Mouse (Mus musculus) thymus, postnatal 10 days (tissue): ENCODE measurements around the gene Sh3gl2.
A peak's percentile ranks its signal among the peaks of the same experiment; 100 is the strongest.

Source experiments
- DNase-seq, 2 experiments: peaks; one replicate each; pipeline ENCODE4 v3.0.0; 2021; ENCODE audit warnings: low spot score in 2 of 2

Gene Sh3gl2

DNA sequence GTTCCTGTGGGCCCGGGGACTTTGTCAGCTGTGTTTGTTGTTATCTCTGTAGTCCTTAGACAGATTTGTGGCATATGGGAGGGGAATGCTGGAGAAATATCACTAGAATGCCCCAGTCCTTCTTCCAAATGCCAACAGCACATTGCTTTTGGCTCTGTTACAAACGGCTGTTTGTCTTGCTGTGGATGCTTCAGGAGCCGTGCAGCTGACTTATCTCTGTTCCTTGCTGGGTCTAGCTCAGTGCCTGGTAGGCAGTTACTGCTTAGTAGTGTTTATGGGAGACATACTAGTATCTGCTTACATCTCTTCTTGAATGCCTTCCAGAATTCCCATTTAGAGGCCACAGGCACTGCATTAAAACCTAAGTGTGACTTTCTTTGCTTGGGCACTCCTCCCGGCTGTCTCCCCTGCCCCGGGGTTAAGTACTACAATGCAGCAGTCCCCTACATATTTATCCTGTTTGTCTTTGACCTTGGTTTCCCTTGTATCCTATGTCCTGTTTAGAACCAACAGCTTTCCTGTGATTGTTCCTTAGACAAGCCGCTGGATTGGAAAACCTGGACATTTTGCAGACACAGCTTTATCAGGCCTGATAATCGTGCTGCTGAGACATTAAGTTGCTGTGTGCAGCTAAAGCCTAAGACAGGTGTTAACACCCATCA, 101.1 kb downstream of the Sh3gl2 start:
- DNase-seq = no peak

DNA sequence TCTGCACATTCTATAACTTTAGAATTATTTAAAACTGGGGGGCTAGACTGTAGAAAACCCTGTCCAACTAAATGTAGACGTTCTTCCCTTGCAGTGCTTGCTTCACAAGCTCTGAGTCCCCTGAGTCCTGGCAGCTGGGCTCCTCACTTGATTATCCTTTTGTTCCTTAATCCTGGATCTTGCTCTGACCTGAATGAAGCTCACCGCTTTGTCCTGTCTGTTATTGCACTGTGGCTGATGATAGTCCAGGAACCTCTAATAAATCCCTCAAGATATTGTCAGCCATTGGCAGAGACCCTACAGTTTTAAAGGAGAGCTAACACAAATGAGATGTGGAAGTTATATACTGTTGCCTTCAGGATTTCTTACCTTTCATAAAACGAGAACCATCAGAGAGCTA, 114.2 kb downstream of the Sh3gl2 start:
- DNase-seq = no peak

DNA sequence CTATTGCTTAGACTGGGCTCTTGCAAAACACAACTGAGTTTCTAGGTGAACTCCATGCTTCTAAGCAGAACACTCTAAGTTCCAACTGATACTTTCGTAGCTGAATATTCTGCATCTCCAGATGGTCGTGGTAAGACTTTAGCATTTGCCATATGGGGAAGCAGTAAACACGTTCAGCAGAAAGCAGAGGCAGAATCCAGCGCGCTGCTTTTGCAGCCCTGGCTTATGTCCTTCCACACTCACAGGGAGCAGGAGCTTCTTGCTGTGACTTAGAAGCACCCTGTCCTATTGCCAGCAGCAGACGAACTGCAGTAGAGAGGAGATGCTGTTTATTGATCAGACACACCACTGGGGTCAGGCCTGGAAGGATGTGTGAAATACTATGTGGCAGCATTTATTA, 120.5 kb downstream of the Sh3gl2 start:
- no peak for DNase-seq

DNA sequence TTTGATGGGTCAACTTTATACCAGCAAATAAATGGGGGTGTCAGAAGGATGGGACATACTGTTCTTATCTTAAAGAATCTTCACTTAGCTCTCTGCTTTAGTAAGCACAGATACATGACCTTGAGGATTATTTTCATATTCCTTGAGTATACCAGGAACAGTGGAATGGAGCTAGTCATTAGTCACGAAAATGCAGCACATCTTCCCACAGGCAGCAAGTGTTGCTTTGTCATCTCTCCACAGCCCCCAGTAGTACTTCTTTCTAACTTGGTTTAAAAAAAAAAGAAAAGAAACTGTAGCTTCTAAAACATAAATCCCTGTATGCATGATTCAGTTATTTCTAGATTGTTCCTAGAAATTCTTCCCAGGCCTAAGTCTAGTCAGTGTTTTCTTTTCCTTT, 121.1 kb downstream of the Sh3gl2 start:
- DNase-seq = no peak

DNA sequence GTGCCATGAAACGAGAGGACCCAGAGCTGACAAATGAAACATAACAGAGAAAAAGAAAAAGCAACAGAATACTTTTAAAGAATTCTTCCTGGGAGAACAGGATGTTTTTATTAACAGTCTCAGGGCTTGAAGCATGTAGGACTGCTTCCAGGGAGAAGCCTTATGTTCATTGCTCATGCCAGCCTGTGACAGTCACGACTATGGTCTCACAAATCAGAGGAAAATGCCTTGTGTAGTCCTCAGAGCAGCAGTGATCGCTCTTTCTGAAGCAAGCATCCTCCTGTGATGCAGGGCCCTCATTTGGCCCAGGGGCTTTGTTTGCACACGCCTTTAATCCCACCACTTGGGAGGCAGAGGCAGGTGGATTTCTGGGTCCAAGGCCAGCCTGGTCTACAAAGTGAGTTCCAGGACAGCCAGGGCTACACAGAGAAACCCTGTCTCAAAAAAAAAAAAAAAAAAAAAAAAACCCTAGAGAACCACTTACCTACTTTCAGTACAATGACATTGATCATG, 129.8 kb downstream of the Sh3gl2 start:
- no peak for DNase-seq

DNA sequence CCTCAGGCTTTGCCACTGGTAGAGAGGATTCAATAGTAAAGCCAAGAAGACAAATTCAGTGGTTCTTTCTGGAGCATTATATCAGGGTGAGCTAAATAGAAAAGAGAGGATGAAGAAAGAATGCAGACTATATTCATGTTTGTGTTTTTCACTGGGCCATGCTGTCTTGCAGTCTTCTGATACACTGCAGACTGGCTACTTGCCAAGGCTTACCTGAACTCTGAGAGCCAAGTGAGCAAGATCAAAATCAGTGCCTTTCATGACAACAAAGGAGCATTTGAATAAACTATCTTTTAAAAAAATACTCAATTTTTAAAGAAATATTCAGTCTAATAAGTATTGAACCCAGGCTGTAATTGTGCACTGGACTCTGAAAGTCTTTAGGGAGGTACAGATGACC, 131.4 kb downstream of the Sh3gl2 start:
- no peak for DNase-seq

DNA sequence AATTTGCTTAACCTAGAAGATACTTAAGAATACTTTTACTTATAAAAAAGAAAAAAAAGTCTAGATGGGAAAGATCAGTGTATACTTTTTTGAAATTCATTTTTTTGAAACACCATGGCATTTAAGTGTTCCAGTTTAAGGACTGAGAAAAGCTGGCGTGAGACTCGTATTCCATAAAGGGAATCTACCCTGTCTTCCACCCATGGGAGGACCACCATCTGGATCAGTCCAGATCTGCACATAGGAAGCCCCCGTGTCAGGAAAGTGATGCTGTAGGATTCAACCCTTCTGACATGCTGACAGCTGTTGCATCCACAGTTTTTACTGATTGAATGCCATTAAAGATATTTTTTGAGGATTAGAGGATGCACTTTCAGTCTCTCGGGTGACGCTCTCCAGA, 134.2 kb downstream of the Sh3gl2 start:
- DNase-seq = no peak

DNA sequence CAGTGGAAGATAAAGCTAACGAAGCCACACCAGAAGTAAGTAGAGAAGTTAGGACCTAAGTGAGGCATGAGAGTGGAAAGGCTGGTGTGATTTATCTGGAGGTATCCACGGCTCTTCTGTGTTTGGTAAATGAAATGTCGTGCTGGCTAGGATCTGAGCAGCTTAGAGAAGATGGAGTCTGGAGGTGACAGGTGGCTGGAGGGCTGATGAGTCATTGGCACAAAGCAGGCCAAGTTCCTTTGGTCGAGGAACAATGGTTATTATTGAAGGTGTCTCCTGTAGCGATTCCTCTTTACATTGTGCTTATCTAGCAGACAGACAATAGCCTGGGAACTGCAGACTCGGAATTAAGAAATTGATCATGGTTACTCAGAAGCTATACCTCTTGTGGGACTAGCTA, 135.8 kb downstream of the Sh3gl2 start:
- DNase-seq = no peak

DNA sequence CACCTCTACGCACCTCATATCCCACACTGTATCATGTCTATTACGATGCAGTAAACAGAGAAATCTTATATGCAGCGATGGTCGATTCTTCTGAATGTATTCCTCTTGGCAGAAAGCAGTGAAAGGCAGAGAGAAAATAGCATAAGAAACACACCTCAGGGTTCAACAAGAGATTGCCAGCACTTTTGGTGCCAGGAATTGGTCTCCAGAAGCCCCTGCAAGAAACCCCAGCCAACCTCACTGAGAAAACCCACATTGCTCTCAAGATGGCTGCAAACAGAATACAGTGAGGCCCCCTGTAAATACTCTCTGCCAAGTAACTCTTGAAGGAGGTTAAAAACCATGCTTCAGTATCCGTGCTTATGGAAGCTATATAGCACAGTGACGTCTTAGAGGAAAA, 141.0 kb downstream of the Sh3gl2 start:
- DNase-seq = no peak

DNA sequence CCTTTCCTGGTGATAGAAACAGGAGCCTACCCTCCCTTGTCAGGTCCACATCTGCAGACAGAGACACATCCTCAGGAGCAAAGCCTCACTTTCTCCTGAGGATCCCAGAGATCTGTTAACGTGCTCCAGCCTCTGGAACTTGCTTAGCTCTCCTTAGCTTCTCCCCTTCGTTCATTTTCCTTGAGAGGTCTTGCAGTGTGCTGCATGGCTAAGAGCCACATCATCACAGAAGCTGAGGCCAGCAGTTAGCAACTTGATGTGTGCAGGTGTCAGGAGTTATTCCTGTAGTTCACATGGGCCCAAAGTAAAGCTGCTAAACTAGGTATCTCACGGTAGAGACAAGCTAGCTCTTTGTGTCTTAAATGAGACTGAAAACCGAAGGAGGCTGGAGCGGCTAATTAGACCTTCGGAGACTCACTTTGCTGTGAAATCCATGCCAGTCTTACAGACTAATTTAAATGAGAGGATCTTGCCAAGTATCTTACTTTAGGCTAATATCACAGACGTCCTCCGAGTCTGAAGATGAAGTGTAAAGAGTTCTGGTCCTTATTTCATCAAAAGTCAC, 143.2 kb downstream of the Sh3gl2 start:
- DNase-seq = no peak

DNA sequence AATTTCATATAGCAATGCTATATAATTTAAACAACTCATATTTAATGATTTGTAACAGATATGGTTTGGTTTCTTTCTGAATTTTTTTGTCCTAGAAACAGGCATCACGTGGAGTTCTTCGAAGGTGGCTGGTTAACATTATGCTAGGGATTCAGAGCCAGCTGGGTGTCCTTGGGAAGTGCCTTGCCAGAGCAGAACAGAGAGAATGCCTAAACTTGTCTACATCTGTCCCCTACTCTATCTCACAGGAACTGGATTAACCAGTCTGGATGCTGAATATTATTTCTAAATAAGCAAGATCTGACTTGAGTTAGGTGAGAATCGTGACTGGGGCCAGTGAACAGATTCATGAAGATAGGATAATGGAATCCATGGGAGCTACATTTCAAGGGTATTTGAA, 157.7 kb downstream of the Sh3gl2 start:
- no peak for DNase-seq

DNA sequence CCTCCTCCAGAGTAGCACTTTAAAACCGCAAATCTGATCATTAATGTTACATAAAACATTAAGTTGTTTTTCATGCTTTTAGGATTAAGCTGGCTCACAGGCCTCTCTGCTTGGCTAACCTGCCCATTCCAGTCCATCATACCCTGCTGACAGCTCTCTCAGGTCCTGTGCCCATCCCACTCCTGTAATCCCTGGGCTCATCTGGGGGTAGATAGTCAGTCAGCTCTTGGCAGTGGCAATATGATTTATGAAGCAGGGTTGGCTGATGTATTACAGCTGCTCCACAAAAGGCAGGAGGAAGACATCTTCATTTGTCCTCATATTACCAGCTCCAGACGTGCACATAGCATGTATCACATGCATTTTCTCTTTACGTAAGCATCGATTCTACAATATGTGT, 158.3 kb downstream of the Sh3gl2 start:
- DNase-seq = no peak

DNA sequence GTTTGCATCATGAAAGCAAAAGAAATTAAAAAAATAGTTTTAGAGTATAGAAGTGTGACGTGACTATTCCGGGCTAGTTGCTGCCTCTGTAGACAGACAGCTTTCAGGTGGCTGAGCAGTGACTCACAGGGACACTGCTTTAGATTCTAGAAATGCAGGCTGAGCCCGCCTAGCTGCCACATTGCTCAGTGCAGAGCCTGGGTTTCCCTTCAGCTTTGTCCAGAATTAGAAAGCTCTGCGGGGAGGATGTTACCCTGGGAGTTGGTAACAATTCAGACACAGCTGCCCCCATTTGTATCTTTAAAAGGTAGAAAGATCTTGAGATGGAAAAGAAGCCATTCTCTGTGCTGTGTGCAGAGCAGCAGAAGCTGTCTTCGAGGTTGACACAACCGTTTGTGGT, 166.1 kb downstream of the Sh3gl2 start:
- no peak for DNase-seq

DNA sequence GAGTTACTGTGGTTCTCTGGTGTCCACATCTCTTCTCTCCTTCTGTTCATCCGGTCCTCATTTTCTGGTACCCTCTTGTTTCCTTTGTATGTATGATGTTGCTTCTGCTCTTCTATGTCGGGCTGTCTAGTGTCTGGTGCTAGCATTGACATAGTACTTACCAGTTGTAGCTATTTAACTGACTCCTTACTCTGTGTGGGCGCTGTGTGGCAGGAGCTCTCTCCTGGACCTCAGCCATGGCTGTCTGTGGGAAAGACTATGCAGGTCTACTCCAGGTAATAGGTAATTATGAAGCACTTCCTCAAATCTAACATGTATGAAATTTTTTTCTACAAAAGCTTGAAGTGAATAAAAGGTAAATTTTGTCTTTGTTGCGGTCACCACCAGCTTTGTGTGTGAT, 169.9 kb downstream of the Sh3gl2 start:
- DNase-seq = no peak

DNA sequence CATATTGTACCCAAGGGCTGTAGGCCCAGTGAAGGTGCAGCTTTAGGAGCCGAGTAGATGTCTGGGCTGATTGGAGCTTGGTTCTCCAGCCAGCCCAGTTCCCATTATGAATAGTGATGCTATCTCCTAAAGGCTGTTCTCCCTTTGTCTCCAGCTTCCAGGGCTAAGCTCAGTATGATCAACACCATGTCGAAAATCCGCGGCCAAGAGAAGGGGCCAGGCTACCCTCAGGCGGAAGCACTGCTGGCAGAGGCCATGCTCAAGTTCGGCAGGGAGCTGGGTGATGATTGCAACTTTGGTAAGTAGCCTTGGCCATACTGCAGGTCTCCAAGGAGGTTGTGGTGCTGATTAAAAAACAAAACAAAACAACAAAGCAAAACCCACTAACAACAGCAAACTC, 171.3 kb downstream of the Sh3gl2 start:
- no peak for DNase-seq

DNA sequence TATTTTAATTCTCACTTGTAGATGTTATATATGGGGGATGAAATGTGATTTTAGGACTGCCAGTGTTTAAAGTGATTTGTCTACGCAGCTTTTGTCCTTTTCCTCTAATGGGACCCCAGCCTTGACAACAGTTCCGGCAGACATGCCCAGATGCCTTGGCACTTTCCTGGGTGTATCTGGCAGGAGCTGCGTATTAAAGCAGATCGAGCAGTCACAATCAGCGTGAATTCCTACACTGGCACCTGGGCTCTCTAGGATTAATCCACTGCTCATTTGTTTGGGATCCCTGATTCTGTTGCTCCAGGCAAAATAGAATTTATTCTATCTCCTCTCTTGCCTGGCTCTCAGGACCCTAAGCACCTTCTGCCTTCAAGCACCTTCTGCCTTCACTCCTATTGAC, 171.7 kb downstream of the Sh3gl2 start:
- DNase-seq = no peak

DNA sequence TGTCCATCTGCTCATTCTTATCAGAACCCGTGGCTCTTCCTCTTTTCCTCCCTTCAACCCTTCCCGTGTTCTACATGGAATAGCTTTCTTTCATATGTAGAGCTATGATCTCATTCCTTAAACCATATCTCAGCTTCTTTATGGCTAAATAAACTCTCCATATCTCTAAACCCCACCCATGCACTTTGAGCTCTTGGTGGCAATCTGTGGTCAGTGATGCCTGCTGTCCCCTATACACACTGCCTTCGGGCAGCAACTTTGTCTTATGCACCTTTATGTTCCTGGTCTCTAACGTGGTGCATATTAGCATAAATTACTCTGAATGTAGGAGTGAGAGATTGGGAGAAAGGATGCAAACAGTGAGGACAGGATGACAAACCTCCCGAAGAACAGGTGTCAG, 180.3 kb downstream of the Sh3gl2 start:
- DNase-seq = no peak

DNA sequence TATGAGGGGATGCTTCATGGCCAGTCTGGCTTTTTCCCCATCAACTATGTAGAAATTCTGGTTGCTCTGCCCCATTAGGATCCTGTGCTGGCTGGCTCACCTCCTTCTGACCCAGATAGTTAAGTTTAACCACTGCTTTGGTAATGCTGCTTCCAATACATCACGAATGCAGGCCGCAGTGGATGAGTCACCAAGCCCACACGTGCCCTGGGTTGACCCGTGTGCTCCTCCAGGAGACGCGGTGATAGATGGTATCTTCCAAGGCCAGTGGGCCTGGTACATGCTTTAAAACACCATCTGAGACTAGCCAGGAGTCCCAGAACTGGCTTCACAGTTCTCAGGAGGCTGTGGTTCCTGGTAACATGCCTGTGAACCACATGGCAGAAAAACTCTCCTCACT, 182.8 kb downstream of the Sh3gl2 start:
- no peak for DNase-seq

DNA sequence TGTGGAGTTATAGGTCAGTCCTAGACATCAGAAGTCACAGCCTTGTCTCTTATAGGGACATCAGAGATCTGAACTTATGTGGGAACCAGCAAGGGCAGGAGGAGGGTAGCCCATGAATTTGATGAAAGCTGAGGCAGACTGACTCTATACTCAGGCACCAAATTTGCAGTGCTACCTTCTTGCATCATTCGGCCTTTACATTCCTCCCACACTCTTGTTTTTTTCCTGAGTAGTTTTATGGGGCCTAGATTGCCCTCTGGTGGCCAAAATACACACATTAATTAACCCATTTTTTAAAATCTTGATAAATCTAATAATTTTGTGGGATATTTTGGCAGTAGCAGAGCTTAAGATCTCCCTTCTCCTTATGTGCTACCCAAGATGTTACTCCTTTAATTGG, 186.9 kb downstream of the Sh3gl2 start:
- no peak for DNase-seq

DNA sequence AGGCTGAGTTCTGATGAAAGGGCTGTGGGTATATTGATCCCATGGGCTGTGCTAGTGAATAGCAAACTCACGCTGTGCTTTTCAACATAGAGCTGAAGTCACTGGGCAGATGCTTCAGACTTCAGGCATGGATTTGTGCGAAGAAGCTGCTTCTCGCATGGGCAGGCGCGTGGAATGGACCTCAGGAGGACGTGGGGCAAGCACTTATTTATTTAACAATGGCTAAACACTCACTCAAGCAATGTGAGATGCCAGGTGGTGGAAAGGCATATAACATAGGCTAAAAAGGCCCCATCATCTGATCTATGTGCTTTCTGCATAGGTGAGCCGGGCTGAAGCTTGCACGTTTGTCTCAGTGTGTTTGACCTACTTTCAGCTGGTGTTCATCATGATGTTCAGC, 193.8 kb downstream of the Sh3gl2 start:
- DNase-seq = no peak

DNA sequence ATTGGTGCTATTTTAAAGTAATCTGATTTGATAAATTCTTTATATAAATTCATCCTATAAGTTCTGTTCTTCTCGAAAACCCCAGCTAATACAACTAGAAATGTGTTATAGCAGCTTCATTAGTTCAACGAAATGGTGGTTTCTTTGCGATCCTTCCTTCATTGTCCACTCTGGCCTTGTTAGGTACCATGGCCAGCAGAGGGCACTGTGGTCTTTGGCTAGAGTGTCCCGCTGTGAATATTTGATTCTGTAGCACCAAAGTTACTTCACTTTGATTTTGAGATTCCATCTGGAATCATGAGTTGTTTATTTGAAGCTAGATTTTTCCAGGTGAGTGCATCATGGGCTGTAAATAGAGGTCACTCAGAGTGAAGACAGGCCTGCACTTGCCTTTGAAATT, 197.9 kb downstream of the Sh3gl2 start:
- DNase-seq = peak in 1 of 2 experiments; percentile 16

DNA sequence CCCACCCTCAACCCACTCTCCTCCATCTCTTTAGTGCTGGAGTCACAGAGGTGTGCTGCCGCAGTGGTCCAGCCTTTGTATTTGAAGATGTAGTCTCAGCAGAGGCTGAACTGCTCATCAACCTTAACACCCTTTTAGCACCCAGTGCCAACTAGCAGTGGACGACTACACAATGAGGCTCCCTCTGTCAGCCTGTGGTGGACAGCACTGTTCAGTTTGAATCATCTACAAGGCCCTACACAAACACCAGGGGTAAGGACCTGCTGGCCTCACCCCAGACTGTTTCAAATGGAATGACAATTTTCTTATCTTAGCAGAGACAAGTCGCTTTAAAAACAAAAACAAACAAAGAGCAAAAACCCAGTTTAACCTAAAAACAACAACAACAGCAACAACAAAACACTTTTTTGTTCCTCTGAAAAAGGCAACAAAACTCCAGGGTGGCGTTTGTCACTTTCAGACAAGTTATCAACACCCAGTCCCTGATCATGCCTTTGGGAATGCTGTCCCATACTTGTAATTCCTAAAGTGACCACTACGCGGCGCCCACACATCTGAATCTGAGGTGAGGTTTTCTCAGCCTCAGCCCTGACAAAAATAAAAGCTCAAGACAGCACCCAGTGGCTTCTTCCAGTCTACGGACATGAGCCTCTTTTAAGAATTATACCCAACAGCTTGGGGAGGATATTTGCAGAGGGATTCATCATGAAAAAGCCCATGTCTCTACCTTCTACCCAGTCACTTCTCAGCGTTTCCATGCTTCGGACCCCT, 199.7 kb downstream of the Sh3gl2 start:
- peak in 1 of 2 experiments; percentile 9 for DNase-seq

DNA sequence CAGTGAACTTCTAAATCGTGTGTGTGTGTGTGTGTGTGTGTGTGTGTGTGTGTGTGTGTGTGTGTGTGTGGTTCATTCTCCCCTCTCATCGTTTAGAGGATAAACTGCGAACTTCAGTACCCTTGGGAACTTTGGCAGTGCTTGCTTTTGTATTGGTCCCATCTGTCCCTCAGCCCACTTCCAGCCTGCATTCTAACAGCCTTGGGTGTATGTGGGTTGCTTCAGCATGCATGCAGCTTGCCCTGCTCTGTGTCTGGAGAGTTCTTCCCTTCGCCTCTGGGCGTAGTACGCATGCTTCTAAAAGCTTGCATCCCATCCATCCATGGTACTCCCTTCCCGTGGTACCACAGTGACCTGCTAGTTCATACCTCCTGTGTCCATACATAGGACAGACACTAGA, 200.3 kb downstream of the Sh3gl2 start:
- no peak for DNase-seq
